Mouse (Mus musculus) limb, embryonic 15.5 days (tissue): ENCODE measurements around the gene Cpa2. TPM values are rescaled to one million over a fixed set of nuclear protein-coding genes. Genes with fewer than 3 reads are reported as not detected.
A peak's percentile ranks its signal among the peaks of the same experiment; 100 is the strongest.

Source experiments
- ATAC-seq: fragments of 200-750 bp; cut with Nextera tagmentation; 2 replicates; pipeline ENCODE4 v1.8.0; 2017; ENCODE audit warnings: low read depth, moderate TSS enrichment; ENCODE audit not compliant: insufficient number of reproducible peaks, low FRiP score, low TSS enrichment
- H3K27ac ChIP-seq: fragments of 300-500 bp; sonication (generic); 2 replicates; pipeline ENCODE4 v1.5.1; 2015; ENCODE audit warnings: moderate library complexity, mild to moderate bottlenecking, inconsistent platforms
- H3K27me3 ChIP-seq: fragments of 300-500 bp; sonication (generic); 2 replicates; pipeline ENCODE4 v1.6.1; 2015; ENCODE audit warnings: inconsistent platforms
- H3K36me3 ChIP-seq: fragments of 300-500 bp; sonication (generic); 2 replicates; pipeline ENCODE4 v1.6.1; 2015; ENCODE audit warnings: inconsistent platforms
- H3K4me1 ChIP-seq: fragments of 300-500 bp; sonication (generic); 2 replicates; pipeline ENCODE4 v1.6.1; 2015; ENCODE audit warnings: inconsistent platforms
- H3K4me2 ChIP-seq: fragments of 300-500 bp; sonication (generic); 2 replicates; pipeline ENCODE4 v1.6.1; 2015; ENCODE audit warnings: mild to moderate bottlenecking, inconsistent platforms
- H3K4me3 ChIP-seq: fragments of 300-500 bp; sonication (generic); 2 replicates; pipeline ENCODE4 v1.5.1; 2015; ENCODE audit warnings: mild to moderate bottlenecking, inconsistent platforms
- H3K9ac ChIP-seq: fragments of 300-500 bp; sonication (generic); 2 replicates; pipeline ENCODE4 v1.6.1; 2015; ENCODE audit warnings: inconsistent platforms
- H3K9me3 ChIP-seq: fragments of 300-500 bp; sonication (generic); 2 replicates; pipeline ENCODE4 v1.6.1; 2016; ENCODE audit warnings: inconsistent platforms
- WGBS: fragments of 180-500 bp; shearing (Covaris S2); methylation state at CpG from one replicate; pipeline ENCODE4 v1.1.7; 2015; 5-methylcytosine and 5-hydroxymethylcytosine counted together
- polyA plus RNA-seq: library from polyadenylated mRNA; unstranded; fragments of >200 nt; fragmentation: Nextera tagmentation; extraction: Ambion mirVana; gene quantifications from 2 replicates; pipeline ENCODE4 v1.2.1, GENCODE M21; 2015

Gene Cpa2
- polyA plus RNA-seq, 1 experiment from 2014 or later, result 4.8 TPM

DNA sequence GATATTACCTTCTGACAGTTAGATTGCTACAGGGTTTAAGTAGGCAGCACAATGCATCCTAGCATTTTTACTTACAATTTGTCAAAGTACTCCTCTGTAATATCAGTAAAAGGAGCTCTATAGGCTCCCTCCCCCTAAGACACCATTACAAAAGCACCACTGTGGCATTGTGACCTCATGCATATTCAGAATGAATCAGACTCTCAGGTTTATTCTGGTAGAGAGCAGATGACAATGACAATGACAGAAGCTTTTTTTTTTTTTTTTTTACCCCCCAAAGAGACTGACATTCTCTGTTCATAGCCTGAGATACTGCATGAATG, 9.8 kb downstream of the Cpa2 start:
- H3K9me3 ChIP-seq, result no peaks in the 10 kb centered on the region
- H3K27me3 ChIP-seq, result no peaks in the 10 kb centered on the region
- H3K27ac ChIP-seq, result peak overlapping the region; percentile 83; the same call in 1 of the 2 replicates
- no peak for ATAC-seq
- no peak overlapping the region for H3K4me2 ChIP-seq
- H3K4me1 ChIP-seq, result peaks cover 55% of the 10 kb centered on the region
- no peaks in the 10 kb centered on the region for H3K36me3 ChIP-seq
- H3K4me3 ChIP-seq, result no peak overlapping the region
- H3K9ac ChIP-seq, result no peak overlapping the region

DNA sequence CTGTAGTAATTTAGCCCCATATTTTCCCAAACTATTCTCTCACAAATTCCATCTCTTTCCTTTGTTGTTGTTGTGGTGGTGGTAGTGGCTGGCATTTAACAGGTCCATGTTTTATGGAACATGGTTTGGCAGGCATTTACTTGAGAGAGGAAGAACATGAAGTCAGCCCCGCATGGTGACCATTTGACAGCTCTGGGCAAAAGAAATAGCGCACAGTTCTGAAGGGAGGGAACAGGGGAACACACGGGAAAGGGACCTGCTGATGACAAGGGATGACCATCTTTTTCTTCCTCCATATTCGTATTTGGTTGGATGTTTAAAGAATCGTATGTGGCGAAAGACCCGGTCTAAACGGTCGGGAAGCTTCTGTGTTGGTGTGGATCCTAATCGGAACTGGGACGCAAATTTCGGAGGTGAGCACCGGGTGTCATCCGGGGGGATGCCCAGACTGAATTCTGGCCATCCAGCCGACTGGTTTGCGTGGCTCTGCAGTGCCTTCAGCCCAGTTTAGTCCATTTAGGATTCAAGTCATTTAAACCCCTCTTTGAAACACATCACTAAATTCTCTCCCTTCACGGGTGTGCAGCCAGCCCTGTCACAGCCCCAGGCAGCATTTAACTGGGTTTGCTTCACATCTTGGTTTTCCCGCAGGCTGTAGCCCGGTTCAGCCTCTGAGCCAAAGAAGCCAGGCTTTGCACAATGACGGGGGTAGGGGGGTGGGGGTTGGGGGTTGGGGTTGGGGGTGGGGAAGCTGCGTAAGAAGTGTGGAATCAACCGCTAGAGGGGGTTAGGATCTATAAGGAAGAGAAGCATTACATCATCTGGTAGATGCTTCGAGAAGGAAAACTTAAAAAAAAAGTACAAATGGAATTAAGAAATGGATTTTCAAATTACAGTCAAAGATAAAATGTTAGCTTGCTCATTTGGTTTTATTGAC, 10.5 kb downstream of the Cpa2 start:
- no peaks in the 10 kb centered on the region for H3K36me3 ChIP-seq
- H3K9ac ChIP-seq, result no peak overlapping the region
- H3K4me3 ChIP-seq, result no peak overlapping the region
- no peak for ATAC-seq
- WGBS, result 20% methylated on average over 23 of the region's 23 CpGs
- peak overlapping the region; percentile 84 for H3K27ac ChIP-seq
- no peaks in the 10 kb centered on the region for H3K9me3 ChIP-seq
- peak overlapping the region; percentile 14; the same call in 1 of the 2 replicates for H3K4me2 ChIP-seq
- no peaks in the 10 kb centered on the region for H3K27me3 ChIP-seq
- peaks cover 49% of the 10 kb centered on the region for H3K4me1 ChIP-seq

DNA sequence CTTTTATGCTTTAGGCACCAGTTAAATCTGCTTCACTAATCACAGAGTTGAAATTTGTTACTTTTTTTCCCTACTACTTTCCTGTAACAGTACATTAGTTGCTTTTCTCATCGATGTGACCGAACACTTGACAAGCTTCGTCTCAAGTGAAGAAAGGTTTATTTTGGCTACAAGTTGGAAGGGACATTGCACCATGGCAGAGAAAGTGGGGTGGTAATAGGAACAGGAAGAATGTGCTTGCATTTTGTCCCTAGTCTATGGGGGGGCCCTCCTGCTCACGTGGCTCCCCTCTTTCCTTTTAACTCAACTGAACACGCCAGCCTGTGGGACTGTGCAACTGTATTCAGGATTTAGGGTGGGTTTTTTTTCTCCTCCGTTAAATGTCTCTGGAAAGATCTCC, 11.2 kb downstream of the Cpa2 start:
- ATAC-seq, result no peak
- Histone ChIP-seq H3K4me3 (no peak overlapping the region), H3K9ac (no peak overlapping the region), H3K27me3 (no peaks in the 10 kb centered on the region), H3K27ac (peak overlapping the region; percentile 84), H3K4me1 (peaks cover 44% of the 10 kb centered on the region), H3K36me3 (no peaks in the 10 kb centered on the region), H3K4me2 (no peak overlapping the region), H3K9me3 (no peaks in the 10 kb centered on the region)
- 30% methylated on average over 6 of the region's 6 CpGs for WGBS

GRCm38 (mm10) chr6:30553381-30554010, 12.1 kb downstream of the Cpa2 start:
- no peak for ATAC-seq
- Histone ChIP-seq H3K4me2 (no peak overlapping the region), H3K4me1 (peaks cover 36% of the 10 kb centered on the region), H3K9me3 (no peaks in the 10 kb centered on the region), H3K4me3 (no peak overlapping the region), H3K36me3 (no peaks in the 10 kb centered on the region), H3K27ac (peak overlapping the region; percentile 75), H3K27me3 (no peaks in the 10 kb centered on the region), H3K9ac (no peak overlapping the region)
- 58% methylated on average over 7 of the region's 7 CpGs for WGBS

- Histone ChIP-seq H3K27ac (peak overlapping the region; percentile 75), H3K36me3 (no peaks in the 10 kb centered on the region), H3K4me1 (peaks cover 33% of the 10 kb centered on the region)
Measured at GRCm38 (mm10) chr6:30554092-30554491, 12.7 kb downstream of the Cpa2 start.

GRCm38 (mm10) chr6:30554621-30555170, 13.3 kb downstream of the Cpa2 start:
- Histone ChIP-seq H3K4me2 (no peak overlapping the region), H3K9ac (no peak overlapping the region), H3K36me3 (no peaks in the 10 kb centered on the region), H3K4me3 (no peak overlapping the region), H3K27ac (no peak overlapping the region), H3K27me3 (no peaks in the 10 kb centered on the region), H3K4me1 (peaks cover 27% of the 10 kb centered on the region), H3K9me3 (no peaks in the 10 kb centered on the region)
- WGBS, result 77% methylated on average over 5 of the region's 5 CpGs
- ATAC-seq, result no peak

More at GRCm38 (mm10) chr6:30554092-30554491, 12.7 kb downstream of the Cpa2 start:
- ATAC-seq, result no peak
- no peak overlapping the region for H3K4me3 ChIP-seq
- 50% methylated on average over 5 of the region's 5 CpGs for WGBS
- no peaks in the 10 kb centered on the region for H3K9me3 ChIP-seq
- H3K27me3 ChIP-seq, result no peaks in the 10 kb centered on the region
- H3K4me2 ChIP-seq, result no peak overlapping the region
- no peak overlapping the region for H3K9ac ChIP-seq

- Histone ChIP-seq H3K4me1 (peaks cover 23% of the 10 kb centered on the region), H3K27me3 (no peaks in the 10 kb centered on the region), H3K36me3 (no peaks in the 10 kb centered on the region), H3K27ac (no peak overlapping the region), H3K9me3 (no peaks in the 10 kb centered on the region), H3K4me3 (no peak overlapping the region), H3K9ac (no peak overlapping the region), H3K4me2 (no peak overlapping the region)
- ATAC-seq, result peak; percentile 68; the same call in 1 of the 2 replicates
- 18% methylated on average over 7 of the region's 9 CpGs for WGBS
Measured at GRCm38 (mm10) chr6:30556080-30556479, 14.7 kb downstream of the Cpa2 start.

DNA sequence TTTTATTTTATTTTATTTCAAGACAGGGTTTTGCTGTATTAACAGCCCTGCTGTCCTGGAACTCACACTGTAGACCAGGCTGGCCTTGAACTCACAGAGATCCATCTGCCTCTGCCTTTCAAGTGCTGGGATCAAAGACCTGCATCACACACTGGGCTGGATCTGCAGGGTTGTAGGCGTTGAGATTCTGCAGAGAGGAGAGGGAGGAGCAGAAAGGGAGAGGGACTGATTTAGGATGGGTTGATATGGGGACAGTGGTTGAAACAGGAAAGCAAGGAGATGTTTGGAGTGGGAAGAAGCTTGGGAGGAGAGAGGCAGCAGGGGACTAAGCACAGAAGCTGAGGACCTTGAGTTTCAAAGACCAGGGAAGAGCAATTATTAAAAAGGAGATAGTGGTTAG, 18.3 kb downstream of the Cpa2 start:
- no peak overlapping the region for H3K9ac ChIP-seq
- WGBS, result 74% methylated on average over 1 of the region's 1 CpGs
- H3K27me3 ChIP-seq, result no peaks in the 10 kb centered on the region
- H3K9me3 ChIP-seq, result no peaks in the 10 kb centered on the region
- H3K4me2 ChIP-seq, result no peak overlapping the region
- no peaks in the 10 kb centered on the region for H3K4me1 ChIP-seq
- no peaks in the 10 kb centered on the region for H3K36me3 ChIP-seq
- H3K4me3 ChIP-seq, result no peak overlapping the region
- ATAC-seq, result no peak
- H3K27ac ChIP-seq, result no peak overlapping the region

DNA sequence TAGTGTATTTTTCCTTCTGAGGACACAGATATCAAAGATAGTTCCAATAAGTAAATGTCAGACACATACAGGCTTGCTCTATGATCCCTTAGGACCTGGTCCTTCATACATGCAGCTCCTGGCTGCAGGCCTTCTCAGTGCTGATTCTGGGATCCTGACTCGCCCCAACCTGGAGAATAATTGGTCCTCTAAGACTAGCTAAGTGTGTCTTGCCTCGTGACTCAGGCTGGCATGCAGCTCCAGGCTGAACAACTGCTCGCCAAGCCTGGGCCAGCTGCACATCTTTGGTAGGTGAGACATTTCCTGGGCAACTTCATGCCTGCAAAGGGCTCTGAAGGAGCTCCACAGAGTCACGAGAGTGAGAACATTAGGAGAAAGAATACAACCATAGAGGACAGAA, 20.8 kb downstream of the Cpa2 start:
- ATAC-seq, result no peak
- Histone ChIP-seq H3K36me3 (no peaks in the 10 kb centered on the region), H3K4me3 (no peak overlapping the region), H3K4me1 (no peaks in the 10 kb centered on the region), H3K4me2 (no peak overlapping the region), H3K27me3 (no peaks in the 10 kb centered on the region), H3K9me3 (no peaks in the 10 kb centered on the region), H3K9ac (no peak overlapping the region), H3K27ac (no peak overlapping the region)
- 58% methylated on average over 4 of the region's 4 CpGs for WGBS

GRCm38 (mm10) chr6:30563575-30563974, 22.2 kb downstream of the Cpa2 start:
- WGBS, result 82% methylated on average over 6 of the region's 6 CpGs
- no peak overlapping the region for H3K4me3 ChIP-seq
- no peak overlapping the region for H3K4me2 ChIP-seq
- H3K27me3 ChIP-seq, result no peaks in the 10 kb centered on the region
- H3K36me3 ChIP-seq, result no peaks in the 10 kb centered on the region
- H3K4me1 ChIP-seq, result peaks cover 4% of the 10 kb centered on the region; the same call in 1 of the 2 replicates
- H3K9me3 ChIP-seq, result no peaks in the 10 kb centered on the region
- no peak overlapping the region for H3K9ac ChIP-seq
- H3K27ac ChIP-seq, result no peak overlapping the region
- no peak for ATAC-seq

- no peak overlapping the region for H3K9ac ChIP-seq
- H3K4me1 ChIP-seq, result peaks cover 9% of the 10 kb centered on the region; the same call in 1 of the 2 replicates
- H3K27ac ChIP-seq, result no peak overlapping the region
- no peak overlapping the region for H3K4me3 ChIP-seq
- no peak overlapping the region for H3K4me2 ChIP-seq
- H3K9me3 ChIP-seq, result no peaks in the 10 kb centered on the region
- no peaks in the 10 kb centered on the region for H3K27me3 ChIP-seq
- H3K36me3 ChIP-seq, result no peaks in the 10 kb centered on the region
- 91% methylated on average over 6 of the region's 6 CpGs for WGBS
- no peak for ATAC-seq
Measured at GRCm38 (mm10) chr6:30564051-30564450, 22.7 kb downstream of the Cpa2 start.

DNA sequence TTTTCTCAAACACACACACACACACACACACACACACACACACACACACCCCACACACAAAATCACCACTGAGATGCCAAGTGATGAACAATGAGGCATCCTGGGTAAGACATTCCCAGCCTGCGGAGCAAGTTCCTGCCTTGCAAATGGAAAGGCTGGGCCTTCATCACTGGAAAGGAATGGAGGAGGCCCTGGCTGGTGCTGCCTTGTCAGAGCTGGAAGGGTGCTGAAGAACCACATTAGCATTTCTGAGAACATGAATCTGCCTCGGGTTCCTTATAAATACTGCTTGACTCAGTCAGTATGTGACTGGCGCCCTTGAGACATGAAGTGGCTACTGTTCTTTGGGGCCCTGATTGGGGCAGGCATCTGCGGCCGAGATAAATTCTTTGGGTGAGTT, 26.7 kb downstream of the Cpa2 start, which contains the start of gene Cpa4:
Cpa4 (plus strand) TSS at position 301 of the 400 bp plus-strand sequence.
- WGBS, result 56% methylated on average over 5 of the region's 5 CpGs

More for the DNA sequence above, 26.7 kb downstream of the Cpa2 start, which contains the start of gene Cpa4:
- H3K9ac ChIP-seq, result no peak within 1 kb of the TSS
- no peaks in the 10 kb centered on the region for H3K36me3 ChIP-seq
- no peaks in the 10 kb centered on the region for H3K27me3 ChIP-seq
- H3K27ac ChIP-seq, result peak within 1 kb of the TSS; percentile 38; the same call in 1 of the 2 replicates
- no peaks in the 10 kb centered on the region for H3K9me3 ChIP-seq
- H3K4me1 ChIP-seq, result peaks cover 23% of the 10 kb centered on the region
- ATAC-seq, result no peak
- no peak within 1 kb of the TSS for H3K4me3 ChIP-seq
- H3K4me2 ChIP-seq, result no peak within 1 kb of the TSS
